Mouse (Mus musculus) inflammation-experienced regulatory T-cells, adult 6 months (primary cell): Measurements from ENCODE around the gene Tnfaip3. TPM values are rescaled to one million over a fixed set of nuclear protein-coding genes. Genes with fewer than 3 reads are reported as not detected.

ENCODE experiments used
- ATAC-seq: one replicate; pipeline ENCODE4 v1.8.0; 2017
- polyA plus RNA-seq, 3 experiments: library from polyadenylated mRNA; unstranded; fragments of 100-300 nt; shearing (Covaris generic); gene quantifications; one replicate each; pipeline ENCODE4 v1.2.1; 2017

Tnfaip3 gene
- polyA plus RNA-seq, result 10 to 100 TPM; 41.2 to 50.7 (median 46.5) TPM

DNA sequence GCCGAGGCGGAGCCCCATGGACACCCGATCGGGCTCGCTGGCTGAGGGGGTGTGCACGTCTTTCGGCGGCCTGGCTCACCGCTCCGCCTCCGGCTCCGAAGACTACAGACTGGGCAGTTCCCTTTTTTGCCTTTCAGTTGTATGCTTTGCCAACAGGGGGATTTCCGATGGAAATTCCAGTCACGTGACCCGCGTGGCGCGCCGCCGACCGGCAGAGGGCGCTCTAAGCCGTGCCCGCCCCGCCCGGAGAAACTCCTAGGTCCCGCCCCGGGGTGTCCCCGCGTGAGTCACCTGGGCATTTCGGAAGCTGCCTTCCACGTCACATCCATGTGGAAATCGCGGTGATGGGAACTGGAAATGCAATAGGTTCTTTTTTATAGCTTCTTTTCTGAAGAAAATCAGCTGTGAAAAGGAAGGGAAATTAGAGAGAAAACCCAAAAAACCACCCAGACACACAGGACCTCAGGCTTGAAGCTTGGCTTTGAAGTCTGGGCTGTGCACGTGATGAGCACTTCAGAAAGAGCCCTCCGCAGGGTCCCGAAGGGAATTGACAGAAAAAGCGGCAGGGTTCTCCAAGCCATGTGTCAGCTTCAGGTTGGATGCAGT, at the start of gene Tnfaip3:
Tnfaip3 (minus strand) TSS at position 401 of the 606 bp plus-strand sequence.
- peak; percentile 66 for ATAC-seq

DNA sequence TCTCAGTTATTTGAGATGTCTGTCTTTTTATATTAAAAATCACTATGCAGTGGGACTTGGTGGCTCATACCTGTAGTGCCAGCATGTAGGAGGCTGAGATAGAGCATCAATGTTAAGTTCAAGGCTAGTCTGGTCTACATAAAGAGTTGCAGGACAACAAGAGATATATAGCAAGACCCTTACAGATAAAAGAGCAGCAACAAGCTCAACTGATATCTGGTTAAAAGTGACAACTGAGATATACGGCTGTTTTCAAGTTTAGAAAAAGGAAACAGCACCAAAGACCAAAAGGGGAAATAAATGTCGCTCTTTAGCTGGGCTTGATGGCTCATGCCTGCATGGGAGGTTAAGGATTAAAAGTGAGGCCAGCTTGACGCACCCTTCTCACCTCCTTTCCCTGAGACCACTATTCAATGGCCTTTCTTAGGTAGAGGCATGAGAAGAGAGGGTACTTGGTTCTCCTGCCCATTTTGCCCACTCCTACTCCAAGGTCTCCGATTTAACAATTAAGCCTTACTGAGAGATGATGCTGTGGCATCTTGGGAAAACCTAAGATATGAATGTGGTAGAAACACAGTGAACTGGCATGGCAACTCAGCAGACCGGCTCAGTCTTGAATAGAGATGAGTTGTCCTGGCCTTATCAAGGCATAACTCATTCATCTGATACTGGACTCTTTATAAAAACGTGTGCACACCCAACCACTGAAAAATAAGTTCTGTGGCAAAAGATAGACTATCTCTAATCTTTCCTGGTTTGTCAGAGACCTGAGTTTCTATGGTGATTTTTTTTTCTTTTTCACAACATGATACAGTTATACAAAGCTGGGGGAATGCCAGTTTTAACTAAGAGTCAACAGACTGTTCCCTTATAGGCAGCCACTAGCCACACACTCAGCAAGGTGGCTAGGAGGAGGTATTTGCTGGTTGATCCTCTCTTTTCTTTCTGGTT, 49.5 kb upstream of the Tnfaip3 start:
- no peak for ATAC-seq

DNA sequence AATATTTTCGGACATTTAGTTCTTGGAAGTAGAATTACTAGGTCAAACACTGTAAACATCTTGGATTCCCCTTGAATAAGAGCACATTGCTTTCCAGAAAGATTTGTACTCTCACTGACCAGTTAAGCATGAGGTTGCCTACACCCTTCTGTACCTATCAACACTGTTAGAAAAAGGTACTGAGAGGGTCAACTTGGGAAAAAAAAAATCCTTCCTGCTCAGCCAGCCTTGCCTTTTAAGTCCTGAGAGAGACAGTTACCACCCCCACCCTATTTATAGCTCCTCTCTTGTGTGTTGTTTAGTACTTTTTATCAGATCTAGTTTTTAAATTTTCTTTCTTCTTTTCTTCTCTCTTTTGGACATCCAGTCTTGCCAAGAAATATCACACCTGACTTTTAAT, 48.2 kb upstream of the Tnfaip3 start:
- no peak for ATAC-seq

DNA sequence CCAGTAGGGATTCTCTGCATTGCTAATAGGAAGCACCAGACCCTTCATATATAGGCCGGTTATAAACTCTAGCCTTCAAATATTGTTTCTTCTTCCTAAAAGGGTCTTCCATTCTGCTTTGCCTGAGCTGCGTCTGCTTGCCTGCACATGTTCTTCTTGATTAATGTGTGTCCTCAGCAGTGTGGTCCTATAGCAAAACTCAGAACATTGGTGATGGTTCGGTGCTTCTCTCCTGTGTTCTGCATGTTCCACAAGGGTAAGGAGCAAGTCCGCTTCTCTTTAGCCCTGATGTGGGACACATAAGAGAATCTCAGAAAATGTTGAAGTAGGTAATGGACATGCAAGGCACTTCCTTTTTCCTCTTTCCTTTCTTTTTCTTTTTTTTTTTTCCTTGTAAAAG, 47.8 kb upstream of the Tnfaip3 start:
- no peak for ATAC-seq

- ATAC-seq, result peak; percentile 84
Observed at GRCm38 (mm10) chr10:19062098-19062905, 46.8 kb upstream of the Tnfaip3 start.

GRCm38 (mm10) chr10:19061201-19061600, 45.7 kb upstream of the Tnfaip3 start:
- ATAC-seq, result no peak

- ATAC-seq, result no peak
Observed at GRCm38 (mm10) chr10:19053524-19053923, 38.1 kb upstream of the Tnfaip3 start.

DNA sequence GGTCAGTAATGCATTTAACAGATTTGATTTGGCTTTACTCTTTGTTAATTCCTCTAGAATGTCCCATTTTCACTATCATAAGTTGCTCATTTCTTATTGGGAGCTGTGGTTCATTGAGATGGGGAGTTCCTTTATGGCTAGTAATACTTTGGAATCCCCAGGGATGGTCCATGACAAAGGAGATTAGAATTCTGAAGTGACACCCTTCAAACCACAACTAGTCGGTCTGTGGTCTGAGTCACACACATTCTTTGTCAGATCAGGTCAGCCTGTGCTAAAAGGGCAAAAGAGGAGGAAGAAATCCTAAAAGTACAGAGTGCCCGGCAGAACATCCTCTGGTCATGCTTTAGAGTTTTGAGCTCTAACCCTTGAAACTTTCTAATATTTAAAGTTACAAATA, 30.5 kb upstream of the Tnfaip3 start:
- ATAC-seq, result no peak

DNA sequence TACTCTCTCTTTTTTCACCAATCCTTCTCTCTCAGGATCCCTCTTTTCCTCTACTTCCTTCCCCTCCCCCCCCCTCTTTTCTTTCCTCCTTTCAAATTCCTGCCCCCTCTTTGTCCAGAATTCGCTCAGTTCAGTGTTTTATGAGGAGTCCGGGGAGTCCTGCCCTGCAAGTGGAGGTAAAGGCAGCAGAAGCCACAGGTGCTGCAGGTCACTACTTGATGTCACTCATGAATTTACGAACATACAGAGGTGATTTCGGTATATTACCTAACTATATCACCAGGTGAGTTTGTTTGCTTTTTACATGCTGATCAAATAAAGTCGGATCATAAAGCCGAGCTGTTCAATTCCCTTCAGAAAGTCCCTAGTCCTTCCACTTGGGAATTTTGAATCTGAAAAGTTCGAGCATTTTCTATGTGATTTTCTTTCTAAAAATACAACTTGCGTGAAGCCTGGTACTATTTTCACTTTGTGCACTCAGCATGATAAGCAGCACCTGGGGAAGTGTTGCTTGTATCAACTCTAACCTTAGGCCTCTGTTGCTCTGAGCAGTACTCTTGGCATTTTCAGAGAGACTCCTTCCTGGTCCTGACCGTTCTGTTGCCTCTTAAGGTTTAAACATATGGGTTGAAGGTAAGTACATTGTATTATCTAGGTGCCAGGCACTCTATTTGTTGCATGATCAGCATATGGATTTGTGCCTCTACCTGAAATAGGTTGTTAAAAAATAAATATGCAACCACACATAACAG, 29.5 kb upstream of the Tnfaip3 start:
- ATAC-seq, result no peak

- ATAC-seq, result peak; percentile 98
Observed at GRCm38 (mm10) chr10:19043529-19044262, 28.2 kb upstream of the Tnfaip3 start.

DNA sequence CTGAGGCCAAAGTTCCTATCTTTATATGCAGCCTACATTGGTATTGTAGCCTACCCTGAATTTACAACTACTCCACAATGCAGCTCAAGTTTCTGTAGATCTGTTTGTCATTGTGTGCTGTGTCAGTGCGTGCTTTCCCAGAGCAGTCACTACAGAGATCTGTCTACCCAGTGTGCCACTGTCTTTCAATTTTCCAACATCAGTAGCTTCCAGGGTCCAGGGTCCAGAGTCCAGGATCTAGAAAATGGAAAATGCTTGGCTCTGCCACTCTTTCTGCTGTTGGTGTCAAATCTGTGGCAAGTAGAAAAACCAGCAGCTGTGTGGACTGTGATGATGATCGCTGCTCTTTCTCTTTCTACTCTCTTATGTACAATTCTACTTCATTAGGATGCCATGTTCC, 24.7 kb upstream of the Tnfaip3 start:
- ATAC-seq, result no peak

DNA sequence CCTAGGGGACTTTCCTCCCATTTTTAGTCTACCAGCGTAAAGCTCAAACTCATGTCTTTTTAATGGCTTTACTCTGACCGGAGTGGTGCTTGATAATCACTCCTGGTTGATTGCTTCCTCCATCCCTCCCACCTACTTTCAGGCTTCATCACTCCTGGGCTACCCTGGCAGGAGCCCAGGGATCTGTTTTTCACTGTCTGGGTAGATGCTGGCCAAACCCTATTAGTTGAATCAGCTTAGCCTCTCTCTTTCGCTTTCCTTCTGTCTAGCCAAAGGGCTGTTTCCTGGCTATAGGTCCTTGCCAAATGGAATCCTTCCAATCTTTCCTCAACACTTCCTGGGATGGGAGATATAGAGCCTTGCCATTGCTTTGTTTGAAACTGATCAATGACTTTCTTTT, 19.3 kb upstream of the Tnfaip3 start:
- no peak for ATAC-seq

- no peak for ATAC-seq
Observed at GRCm38 (mm10) chr10:19033696-19034095, 18.2 kb upstream of the Tnfaip3 start.

DNA sequence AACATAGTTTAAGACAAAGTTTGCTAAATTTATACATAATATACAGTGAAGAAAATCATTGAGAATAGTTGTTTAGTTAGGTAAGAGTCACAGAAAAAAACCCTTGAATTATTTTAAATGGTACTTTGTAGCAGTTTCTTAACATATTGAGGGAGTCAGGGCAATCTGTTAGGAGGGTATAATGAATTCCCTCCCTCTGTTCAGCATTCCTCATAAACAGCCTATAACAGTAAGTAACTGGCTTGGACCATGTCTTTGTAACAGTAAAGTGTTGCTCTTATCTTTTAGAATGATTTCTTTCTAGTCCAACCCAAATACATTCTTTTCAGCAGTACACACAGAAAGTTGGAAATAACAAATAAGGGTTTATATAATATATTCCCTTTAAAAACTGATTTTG, 16.4 kb upstream of the Tnfaip3 start:
- no peak for ATAC-seq

GRCm38 (mm10) chr10:19030628-19031027, 15.2 kb upstream of the Tnfaip3 start:
- ATAC-seq, result no peak

DNA sequence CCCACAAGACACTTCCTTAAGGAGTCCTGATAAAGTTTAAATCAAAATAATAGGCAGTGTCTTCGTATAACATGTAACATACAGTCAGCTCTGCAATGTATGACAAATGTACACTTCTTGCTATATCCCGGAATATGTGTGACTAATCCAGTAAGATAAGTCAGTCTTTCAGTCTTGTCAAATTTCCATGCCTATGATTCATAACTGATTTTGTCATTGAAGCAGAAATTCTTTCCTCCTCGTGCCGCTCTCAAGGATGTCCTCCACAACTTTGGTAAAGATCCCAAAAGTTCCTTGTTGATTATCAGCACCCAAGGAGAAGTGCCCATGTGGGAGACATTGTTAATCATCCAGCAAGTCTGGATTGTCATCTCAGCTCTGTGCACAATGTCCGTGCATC, 11.3 kb upstream of the Tnfaip3 start:
- ATAC-seq, result no peak

DNA sequence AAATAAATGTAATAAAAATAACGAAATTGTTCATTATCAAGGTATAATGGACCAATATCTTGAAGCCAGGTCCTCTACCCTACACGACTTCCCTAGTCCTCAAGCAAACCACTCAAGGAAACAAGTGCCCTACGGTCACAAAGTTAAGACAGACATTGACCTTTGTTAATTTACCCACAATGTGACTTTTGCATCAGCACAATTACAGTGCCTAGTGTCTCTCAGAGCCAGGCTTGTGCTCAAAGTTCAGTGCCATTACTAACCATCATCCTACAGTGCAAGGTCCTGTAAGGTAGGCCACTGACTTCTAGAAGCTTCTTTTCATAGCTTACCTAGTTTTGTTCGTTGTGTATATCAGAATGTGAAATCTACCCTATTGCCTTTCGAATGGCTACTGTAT, 8.9 kb upstream of the Tnfaip3 start:
- no peak for ATAC-seq

DNA sequence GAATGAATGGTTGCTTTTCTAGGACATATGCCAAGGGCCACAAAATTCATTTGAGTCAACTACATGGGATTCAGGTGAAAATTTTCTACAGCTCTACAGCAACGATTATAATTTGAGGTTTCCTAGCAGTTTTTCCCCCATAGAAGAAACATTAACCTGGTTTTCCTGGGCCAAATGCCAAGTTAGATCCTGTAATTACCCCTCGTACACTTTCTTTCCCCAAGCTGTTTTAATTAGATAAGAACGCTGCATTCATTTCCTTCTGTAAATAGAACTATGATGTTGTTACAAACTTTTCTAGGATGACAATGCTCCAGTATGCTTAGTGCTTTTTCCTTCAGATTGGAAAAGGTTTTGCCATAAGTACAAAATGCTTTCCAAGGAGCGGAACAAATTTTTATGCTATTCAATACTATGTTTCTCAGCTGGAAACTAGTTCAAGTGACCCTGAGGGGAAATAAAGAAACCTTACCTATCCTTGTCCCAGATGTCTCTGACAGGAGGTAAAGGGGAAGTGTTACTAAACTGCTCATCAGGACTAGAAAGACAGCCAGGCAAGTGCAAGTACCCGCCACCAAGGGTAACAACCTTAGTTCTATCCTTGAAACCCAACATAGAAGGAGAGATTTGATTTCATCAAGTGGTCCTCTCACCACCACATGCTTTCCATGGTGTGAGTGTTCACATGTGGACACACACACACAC, 8.3 kb upstream of the Tnfaip3 start:
- ATAC-seq, result no peak

DNA sequence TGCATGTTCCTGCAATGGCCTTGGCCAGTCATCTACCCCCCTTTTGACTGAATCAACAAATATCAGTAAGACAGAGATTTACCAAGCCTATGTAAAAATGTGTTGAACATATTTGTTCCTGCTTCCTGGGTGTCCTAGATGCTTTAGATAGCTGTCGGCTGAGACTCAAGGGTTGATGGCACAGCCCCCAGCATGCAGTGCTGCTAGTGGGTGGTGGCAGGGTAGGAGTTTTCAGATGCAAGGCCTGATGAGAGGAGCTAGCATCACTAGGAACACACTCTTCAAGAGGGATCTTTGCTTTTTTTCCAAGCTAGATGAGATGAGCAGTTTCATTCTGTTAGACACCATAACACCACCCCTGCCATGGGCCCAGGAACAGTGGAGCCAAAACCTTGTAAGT, 6.8 kb upstream of the Tnfaip3 start:
- ATAC-seq, result no peak

DNA sequence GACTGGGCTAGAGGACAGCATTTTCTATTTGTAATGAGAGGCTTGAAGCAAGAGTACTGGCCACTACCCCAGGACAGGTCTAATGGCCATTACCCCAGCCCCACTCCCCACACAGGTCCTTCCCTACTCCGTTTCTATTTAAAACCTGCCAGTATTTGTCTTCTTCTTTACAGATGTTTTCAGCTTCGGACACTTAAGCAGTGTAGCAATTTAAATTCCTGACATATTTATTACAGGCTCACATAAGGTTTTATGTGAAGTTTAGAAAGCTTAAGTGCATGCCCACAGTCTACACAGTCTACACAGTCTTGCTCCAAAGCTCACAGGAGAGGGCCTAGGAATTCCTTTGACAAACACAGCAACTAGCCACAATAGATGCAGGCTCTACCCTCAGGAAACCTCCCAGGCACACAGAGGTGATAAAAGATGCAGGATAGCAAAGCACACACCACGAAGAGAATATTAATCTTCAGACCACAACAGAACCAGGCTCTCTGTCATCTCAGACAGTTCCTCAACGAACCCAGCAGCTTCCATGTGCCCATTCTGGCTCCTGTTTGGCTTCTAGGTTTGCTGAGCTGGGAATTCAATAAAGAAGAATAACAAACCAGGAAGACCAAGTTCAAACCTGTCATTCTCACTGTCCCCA, 1.5 kb upstream of the Tnfaip3 start:
- ATAC-seq, result no peak
